Mouse (Mus musculus) embryonic stem cell, embryonic (primary cell): Measurements from ENCODE around the gene Alkbh7.

Experiments used
- CTCF ChIA-PET, 4 experiments: fragments of 300-600 bp in 2 of 4; fragments of 350-600 bp in 2 of 4; sonication (Branson Sonifier 250); formaldehyde crosslinking; loops; one replicate each; lab custom pipeline; 2022; ENCODE audit warnings: inconsistent platforms in 2 of 4; lab: Charles Lee
- POLR2A ChIA-PET, 4 experiments: fragments of 300-600 bp in 2 of 4; fragments of 350-600 bp in 2 of 4; sonication (Branson Sonifier 250); formaldehyde crosslinking; loops; one replicate each; lab custom pipeline; 2022; ENCODE audit warnings: antibody characterized with exemption in 4 of 4, inconsistent platforms in 1 of 4; lab: Charles Lee

The Alkbh7 gene

GRCm38 (mm10) chr17:56997029-56997667, at the start of gene Alkbh7:
Gene Alkbh7, plus strand, starts transcription at chr17:56997339.
- POLR2A ChIA-PET: interaction anchor here (0.5 to 6.6 kb wide), 90 partner anchors 8 to 742 kb away, joined by 3 to 121 read pairs (median 4); partner anchors contain the start of genes Gm17949 (in 3 of the 4), Gtf2f1 (in 3 of the 4), Khsrp (in 3 of the 4) and Gpr108 (in 2 of the 4)
- CTCF ChIA-PET: interaction anchor here (0.5 to 2.5 kb wide), 47 partner anchors 9 to 338 kb away, joined by 3 to 25 read pairs (median 4); partner anchors contain the start of genes Gm17949 (in 2 of the 4), Gtf2f1 (in 2 of the 4), Khsrp (in 2 of the 4) and Acer1 (in 1 of the 4)

GRCm38 (mm10) chr17:56950915-56951314, 46.2 kb upstream of the Alkbh7 start:
- ChIA-PET CTCF (interaction anchor here (0.6 to 1.8 kb wide), 11 partner anchors 8 to 251 kb away, joined by 3 to 9 read pairs (median 3); partner anchors contain the start of gene Mllt1 (in 2 of the 4)), POLR2A (interaction anchor here in 1 of 4 experiments (0.6 kb wide), 1 partner anchor 13 kb away, joined by 3 read pairs; no protein-coding TSS in a partner anchor)

GRCm38 (mm10) chr17:56952639-56953038, 44.5 kb upstream of the Alkbh7 start:
- CTCF ChIA-PET: interaction anchor here in 3 of 4 experiments (0.7 to 1.0 kb wide), 3 partner anchors 17 to 380 kb away, joined by 3 to 6 read pairs (median 3); partner anchors contain the start of gene Mllt1 (in 1 of the 3)
- POLR2A ChIA-PET: interaction anchor here in 2 of 4 experiments (1.0 to 1.4 kb wide), 8 partner anchors 9 to 188 kb away, joined by 3 to 4 read pairs (median 3); partner anchors contain the start of genes Dus3l (in 1 of the 2), Gm17949 (in 1 of the 2), Gtf2f1 (in 1 of the 2) and Khsrp (in 1 of the 2)

GRCm38 (mm10) chr17:56954871-56955270, 42.3 kb upstream of the Alkbh7 start:
- ChIA-PET POLR2A (interaction anchor here in 1 of 4 experiments (1.2 kb wide), 1 partner anchor 193 kb away, joined by 3 read pairs; no protein-coding TSS in a partner anchor), CTCF (interaction anchor here in 1 of 4 experiments (0.6 kb wide), 1 partner anchor 198 kb away, joined by 3 read pairs; no protein-coding TSS in a partner anchor)

GRCm38 (mm10) chr17:56957763-56958429, 39.2 kb upstream of the Alkbh7 start:
- ChIA-PET CTCF (interaction anchor here in 1 of 4 experiments (0.7 kb wide), 1 partner anchor 180 kb away, joined by 3 read pairs; no protein-coding TSS in a partner anchor), POLR2A (no interaction called here)

GRCm38 (mm10) chr17:56958667-56959066, 38.5 kb upstream of the Alkbh7 start:
- CTCF ChIA-PET: no interaction called here
- POLR2A ChIA-PET: no interaction called here

- ChIA-PET CTCF (interaction anchor here in 3 of 4 experiments (0.8 to 3.1 kb wide), 5 partner anchors 11 to 226 kb away, joined by 3 to 10 read pairs (median 4); partner anchors contain the start of gene Alkbh7 (in 1 of the 3)), POLR2A (interaction anchor here in 2 of 4 experiments (0.6 to 2.7 kb wide), 10 partner anchors 10 to 289 kb away, joined by 3 to 12 read pairs (median 4); partner anchors contain the start of genes Clpp (in 1 of the 2), Dus3l (in 1 of the 2), Gm17949 (in 1 of the 2) and Gtf2f1 (in 1 of the 2))
Observed at GRCm38 (mm10) chr17:56961880-56962279, 35.3 kb upstream of the Alkbh7 start.

GRCm38 (mm10) chr17:56962642-56963405, 34.3 kb upstream of the Alkbh7 start:
- CTCF ChIA-PET: interaction anchor here (0.8 to 3.1 kb wide), 8 partner anchors 12 to 460 kb away, joined by 3 to 10 read pairs (median 3); partner anchors contain the start of gene Alkbh7 (in 1 of the 4)
- POLR2A ChIA-PET: interaction anchor here in 3 of 4 experiments (0.9 to 2.7 kb wide), 17 partner anchors 10 to 336 kb away, joined by 3 to 12 read pairs (median 4); partner anchors contain the start of genes Acer1 (in 1 of the 3), Alkbh7 (in 1 of the 3), Clpp (in 1 of the 3) and Dus3l (in 1 of the 3)

- POLR2A ChIA-PET: interaction anchor here in 3 of 4 experiments (0.6 to 2.7 kb wide), 18 partner anchors 9 to 236 kb away, joined by 3 to 12 read pairs (median 5); partner anchors contain the start of genes Dus3l (in 2 of the 3), Acer1 (in 1 of the 3), Alkbh7 (in 1 of the 3) and Clpp (in 1 of the 3)
- CTCF ChIA-PET: interaction anchor here in 3 of 4 experiments (0.6 to 3.1 kb wide), 6 partner anchors 9 to 410 kb away, joined by 3 to 10 read pairs (median 5); partner anchors contain the start of gene Alkbh7 (in 1 of the 3)
Observed at GRCm38 (mm10) chr17:56963646-56964045, 33.5 kb upstream of the Alkbh7 start.

GRCm38 (mm10) chr17:56969321-56969720, 27.8 kb upstream of the Alkbh7 start:
- POLR2A ChIA-PET: interaction anchor here in 1 of 4 experiments (0.6 kb wide), 1 partner anchor 344 kb away, joined by 6 read pairs; no protein-coding TSS in a partner anchor
- CTCF ChIA-PET: interaction anchor here in 2 of 4 experiments (0.7 to 1.6 kb wide), 3 partner anchors 12 to 899 kb away, joined by 3 to 4 read pairs (median 3); no protein-coding TSS in a partner anchor

- CTCF ChIA-PET: interaction anchor here in 2 of 4 experiments (0.5 to 1.6 kb wide), 4 partner anchors 13 to 900 kb away, joined by 3 to 4 read pairs (median 3); no protein-coding TSS in a partner anchor
- POLR2A ChIA-PET: interaction anchor here in 2 of 4 experiments (0.5 to 0.6 kb wide), 2 partner anchors 40 to 1162 kb away, joined by 3 to 8 read pairs; no protein-coding TSS in a partner anchor
Observed at GRCm38 (mm10) chr17:56970081-56970480, 27.1 kb upstream of the Alkbh7 start.

GRCm38 (mm10) chr17:56973956-56974707, 23.0 kb upstream of the Alkbh7 start:
- ChIA-PET POLR2A (interaction anchor here in 2 of 4 experiments (1.0 to 2.5 kb wide), 6 partner anchors 10 to 209 kb away, joined by 3 to 11 read pairs (median 4); partner anchors contain the start of genes Clpp (in 1 of the 2) and Dus3l (in 1 of the 2)), CTCF (interaction anchor here in 2 of 4 experiments (0.6 to 0.7 kb wide), 2 partner anchors 27 to 209 kb away, joined by 3 read pairs; no protein-coding TSS in a partner anchor)

- ChIA-PET CTCF (interaction anchor here in 2 of 4 experiments (0.7 to 1.5 kb wide), 2 partner anchors 10 to 14 kb away, joined by 3 read pairs; no protein-coding TSS in a partner anchor), POLR2A (interaction anchor here in 1 of 4 experiments (0.8 to 2.5 kb wide), 8 partner anchors 10 to 210 kb away, joined by 3 to 11 read pairs (median 4); partner anchors contain the start of genes Alkbh7, Clpp, Dus3l and Gm17949)
Observed at GRCm38 (mm10) chr17:56974708-56975240, 22.4 kb upstream of the Alkbh7 start.

- POLR2A ChIA-PET: interaction anchor here in 1 of 4 experiments (0.8 to 2.5 kb wide), 9 partner anchors 9 to 210 kb away, joined by 3 to 11 read pairs (median 4); partner anchors contain the start of genes Alkbh7, Clpp, Dus3l and Gm17949
- CTCF ChIA-PET: interaction anchor here in 2 of 4 experiments (0.7 to 1.5 kb wide), 2 partner anchors 10 to 13 kb away, joined by 3 read pairs; no protein-coding TSS in a partner anchor
Observed at GRCm38 (mm10) chr17:56975391-56975790, 21.7 kb upstream of the Alkbh7 start.
